Mouse (Mus musculus) NIH3T3 (cell line): ENCODE results near the gene Fpr-rs4.
"Not testable (repeated sequence)": the region's sequence is repeated elsewhere in the genome, so short reads cannot be mapped to it uniquely, and the experiment has no call there.

Experiments
- DNase-seq: peaks from one replicate; pipeline ENCODE4 v3.0.0-alpha.2; 2012; ENCODE audit warnings: low read depth

Gene Fpr-rs4

DNA sequence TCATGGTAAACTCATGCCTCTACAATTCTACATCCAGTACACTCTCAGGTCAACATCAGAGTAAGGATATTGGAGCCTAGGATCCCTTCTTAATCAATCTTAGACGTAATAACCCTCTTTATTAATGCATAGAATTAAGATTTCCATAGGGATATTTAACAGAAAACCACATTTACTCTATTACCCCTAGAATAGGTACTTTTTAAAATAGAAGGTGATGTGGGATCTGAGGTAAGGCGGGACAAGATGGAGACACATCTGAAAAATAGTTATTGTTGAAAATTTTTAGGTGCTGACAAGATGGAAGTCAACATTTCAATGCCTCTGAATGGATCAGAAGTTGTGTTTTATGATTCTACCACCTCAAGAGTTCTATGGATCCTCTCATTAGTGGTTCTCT is at the start of gene Fpr-rs4:
Fpr-rs4 (plus strand) TSS at position 301 of the 400 bp plus-strand sequence.
- DNase-seq: no peak

DNA sequence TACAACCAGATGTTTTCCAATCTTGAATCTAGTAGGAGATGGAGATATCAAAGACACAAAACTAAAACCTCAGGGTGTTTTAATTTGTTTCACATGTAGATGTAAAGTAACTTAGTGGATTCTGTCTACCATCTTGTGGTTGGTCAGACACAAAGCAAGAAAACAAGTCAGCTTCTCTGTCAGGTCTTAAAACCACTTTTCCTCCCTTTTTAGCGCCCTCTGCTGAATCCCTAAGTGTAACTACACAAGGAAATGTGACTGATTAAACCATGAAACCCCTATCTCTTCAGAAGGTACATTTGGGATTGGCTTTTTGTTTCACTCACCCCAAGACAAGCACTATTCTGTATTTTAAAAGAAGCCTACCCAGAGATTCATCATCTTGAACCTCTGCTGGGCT is 48.1 kb upstream of the Fpr-rs4 start:
- peak; percentile 67 for DNase-seq

DNA sequence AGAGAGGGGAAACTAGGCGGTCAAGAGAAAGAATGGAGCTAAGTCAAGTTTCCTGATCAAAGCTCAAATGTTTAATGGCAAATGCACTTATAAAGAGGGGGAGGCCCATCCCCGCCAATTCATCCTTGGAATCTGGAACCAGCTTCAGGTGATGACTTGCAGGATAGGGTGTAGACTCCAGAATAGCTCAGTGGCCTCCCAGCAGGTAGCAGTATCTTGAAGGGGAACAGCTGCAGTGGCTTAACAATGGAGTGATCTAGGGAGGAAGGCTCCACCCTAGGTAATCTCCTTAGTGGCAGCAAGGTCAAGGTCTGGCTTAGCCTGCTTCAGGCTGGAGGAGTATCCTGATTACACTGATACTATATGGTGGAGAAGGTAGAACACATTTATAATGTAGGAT is 40.3 kb upstream of the Fpr-rs4 start:
- DNase-seq: not testable (repeated sequence)

DNA sequence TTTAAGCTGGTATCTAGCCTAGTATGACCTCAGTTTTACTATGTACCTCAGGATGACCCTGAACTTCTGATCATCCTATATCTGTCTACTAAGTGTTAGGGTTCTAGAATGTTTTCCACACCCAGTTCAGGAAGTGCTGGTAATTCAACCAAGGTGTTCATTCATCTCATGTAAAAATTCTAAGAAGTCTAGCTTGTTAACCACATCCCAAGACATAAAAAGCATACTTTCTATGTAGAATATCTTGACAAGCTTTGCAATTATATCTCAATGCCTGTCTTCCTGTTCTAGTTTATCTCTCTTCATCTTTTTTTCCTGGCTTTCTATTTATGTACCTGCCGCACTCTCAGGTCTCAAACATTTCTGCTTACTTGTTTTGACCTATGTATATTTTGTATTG is 16.8 kb upstream of the Fpr-rs4 start:
- no peak for DNase-seq

DNA sequence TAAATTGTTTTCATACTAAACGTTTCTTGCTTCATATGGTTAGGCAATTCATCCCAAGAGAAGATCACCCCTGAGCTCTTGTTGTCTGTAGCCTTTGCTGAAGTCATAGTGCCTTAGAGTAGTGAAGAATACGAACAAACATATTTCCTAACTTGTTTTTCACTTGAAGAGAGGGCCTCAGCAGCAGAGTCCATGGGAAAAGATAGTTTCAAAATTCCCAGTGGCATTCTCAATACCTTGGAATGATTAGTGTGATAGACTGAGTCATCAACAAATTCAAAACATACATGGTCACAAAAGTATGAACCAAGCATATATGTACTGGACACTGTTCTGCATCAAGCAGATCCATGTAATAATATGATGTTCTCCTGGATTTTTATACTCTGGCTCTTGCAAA is 27.6 kb downstream of the Fpr-rs4 start, which contains the start of gene Vmn2r124:
Vmn2r124 (plus strand) TSS at position 301 of the 400 bp plus-strand sequence.
- DNase-seq: no peak
